Mouse (Mus musculus) midbrain, embryonic 12.5 days (tissue): ENCODE measurements around the gene Hmox1. TPM values are rescaled to one million over a fixed set of nuclear protein-coding genes. Genes with fewer than 3 reads are reported as not detected.

Experiments
- ATAC-seq: fragments of 200-750 bp; cut with Nextera tagmentation; 2 replicates; pipeline ENCODE4 v1.8.0; 2017; ENCODE audit warnings: low read depth, moderate TSS enrichment, moderate library complexity; ENCODE audit not compliant: low FRiP score
- H3K27ac ChIP-seq: fragments of 300-500 bp; sonication (generic); replicated peaks from 2 replicates; pipeline ENCODE4 v1.5.1; 2016; ENCODE audit warnings: mild to moderate bottlenecking
- H3K27me3 ChIP-seq: fragments of 300-500 bp; sonication (generic); 2 replicates; pipeline ENCODE4 v1.6.1; 2016; ENCODE audit warnings: mild to moderate bottlenecking
- H3K36me3 ChIP-seq: fragments of 300-500 bp; sonication (generic); 2 replicates; pipeline ENCODE4 v1.6.1; 2016
- H3K4me1 ChIP-seq: fragments of 300-500 bp; sonication (generic); 2 replicates; pipeline ENCODE4 v1.6.1; 2016
- H3K4me2 ChIP-seq: fragments of 300-500 bp; sonication (generic); replicated peaks from 2 replicates; pipeline ENCODE4 v1.6.1; 2016; ENCODE audit warnings: mild to moderate bottlenecking, moderate library complexity
- H3K4me3 ChIP-seq: fragments of 300-500 bp; sonication (generic); 2 replicates; pipeline ENCODE4 v1.5.1; 2016; ENCODE audit warnings: mild to moderate bottlenecking
- H3K9ac ChIP-seq: fragments of 300-500 bp; sonication (generic); replicated peaks from 2 replicates; pipeline ENCODE4 v1.6.1; 2016; ENCODE audit warnings: mild to moderate bottlenecking, moderate library complexity
- H3K9me3 ChIP-seq: fragments of 300-500 bp; sonication (generic); 2 replicates; pipeline ENCODE4 v1.6.1; 2016; ENCODE audit warnings: mild to moderate bottlenecking
- WGBS: fragments of 180-500 bp; shearing (Covaris S2); methylation state at CpG from one replicate; pipeline ENCODE4 v1.1.7; 2016; 5-methylcytosine and 5-hydroxymethylcytosine counted together
- polyA plus RNA-seq: library from polyadenylated mRNA; unstranded; fragments of >200 nt; fragmentation: Nextera tagmentation; extraction: Ambion mirVana; gene quantifications from 2 replicates; pipeline ENCODE4 v1.2.1, GENCODE M21; 2016

The Hmox1 gene
- 14.9 and 15.5 TPM in 2 replicates for polyA plus RNA-seq

GRCm38 (mm10) chr8:75093399-75094156 is at the start of gene Hmox1:
Hmox1 (plus strand) TSS chr8:75093621.
- WGBS, result 1% methylated on average over 36 of the region's 36 CpGs
- H3K9ac ChIP-seq, result peak within 1 kb of the TSS; percentile 73
- ATAC-seq, result peak; percentile 93

GRCm38 (mm10) chr8:75046303-75046702 is 47.1 kb upstream of the Hmox1 start:
- 90% methylated on average over 1 of the region's 1 CpGs for WGBS
- no peaks in the 10 kb centered on the region for H3K4me1 ChIP-seq
- H3K27me3 ChIP-seq, result no peaks in the 10 kb centered on the region
- H3K9me3 ChIP-seq, result no peaks in the 10 kb centered on the region
- ATAC-seq, result no peak
- H3K4me2 ChIP-seq, result no peak overlapping the region
- H3K27ac ChIP-seq, result no peak overlapping the region
- H3K9ac ChIP-seq, result no peak overlapping the region
- H3K36me3 ChIP-seq, result no peaks in the 10 kb centered on the region
- no peak overlapping the region for H3K4me3 ChIP-seq

More at GRCm38 (mm10) chr8:75093399-75094156, at the start of gene Hmox1:
- H3K4me2 ChIP-seq, result peak within 1 kb of the TSS; percentile 90
- H3K27me3 ChIP-seq, result peaks cover 9% of the 10 kb centered on the region
- H3K36me3 ChIP-seq, result no peaks in the 10 kb centered on the region
- no peak within 1 kb of the TSS; the same call in 1 of the 2 replicates for H3K27ac ChIP-seq
- H3K4me1 ChIP-seq, result peaks cover 14% of the 10 kb centered on the region
- H3K4me3 ChIP-seq, result peak within 1 kb of the TSS; percentile 58
- no peaks in the 10 kb centered on the region for H3K9me3 ChIP-seq

DNA sequence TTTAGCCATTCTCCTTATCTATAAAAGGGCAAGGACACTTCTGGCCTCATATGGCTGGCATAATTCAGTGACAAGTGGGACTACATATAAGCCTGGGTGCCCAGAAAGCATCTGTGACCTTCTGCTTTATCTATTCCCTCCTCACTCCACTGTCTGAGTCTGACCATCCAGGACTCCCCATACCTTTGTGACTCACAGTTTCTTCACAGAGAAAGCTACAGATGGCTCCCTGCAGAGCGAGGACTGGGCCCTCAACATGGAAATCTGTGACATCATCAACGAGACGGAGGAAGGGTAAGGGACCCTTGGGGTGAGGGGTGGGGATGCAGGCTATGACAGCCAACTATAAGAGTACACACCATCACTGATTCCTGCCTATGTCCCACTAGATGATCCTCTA is 45.6 kb upstream of the Hmox1 start:
- Histone ChIP-seq H3K4me3 (no peak overlapping the region), H3K4me2 (no peak overlapping the region), H3K27ac (no peak overlapping the region), H3K4me1 (no peaks in the 10 kb centered on the region), H3K36me3 (no peaks in the 10 kb centered on the region), H3K9ac (no peak overlapping the region), H3K27me3 (no peaks in the 10 kb centered on the region), H3K9me3 (no peaks in the 10 kb centered on the region)
- 90% methylated on average over 3 of the region's 3 CpGs for WGBS
- ATAC-seq, result no peak

DNA sequence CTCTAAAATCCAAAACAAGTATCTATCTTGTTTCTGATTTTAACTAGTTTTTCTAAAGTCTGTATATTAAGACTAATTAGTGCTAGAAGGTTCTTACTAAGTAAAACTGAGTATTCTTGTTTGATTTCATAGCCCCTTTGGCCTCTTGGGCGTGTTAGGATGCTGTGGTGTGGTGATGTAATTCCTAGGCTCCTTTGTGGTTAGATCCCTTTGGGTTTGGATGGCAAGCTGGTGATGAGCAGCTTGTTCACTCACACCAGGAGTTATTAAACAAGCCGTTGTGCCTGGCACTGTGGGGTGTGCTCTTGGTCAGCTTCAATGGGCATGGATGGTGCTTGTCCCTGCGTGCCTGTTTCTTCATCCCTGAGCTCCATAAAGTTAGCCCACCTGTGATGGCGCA is 40.1 kb upstream of the Hmox1 start:
- H3K9ac ChIP-seq, result no peak overlapping the region
- H3K4me3 ChIP-seq, result no peak overlapping the region
- no peaks in the 10 kb centered on the region for H3K9me3 ChIP-seq
- WGBS, result 90% methylated on average over 4 of the region's 4 CpGs
- H3K4me1 ChIP-seq, result no peaks in the 10 kb centered on the region
- H3K4me2 ChIP-seq, result no peak overlapping the region
- H3K27ac ChIP-seq, result no peak overlapping the region
- H3K36me3 ChIP-seq, result no peaks in the 10 kb centered on the region
- no peaks in the 10 kb centered on the region for H3K27me3 ChIP-seq
- no peak for ATAC-seq

DNA sequence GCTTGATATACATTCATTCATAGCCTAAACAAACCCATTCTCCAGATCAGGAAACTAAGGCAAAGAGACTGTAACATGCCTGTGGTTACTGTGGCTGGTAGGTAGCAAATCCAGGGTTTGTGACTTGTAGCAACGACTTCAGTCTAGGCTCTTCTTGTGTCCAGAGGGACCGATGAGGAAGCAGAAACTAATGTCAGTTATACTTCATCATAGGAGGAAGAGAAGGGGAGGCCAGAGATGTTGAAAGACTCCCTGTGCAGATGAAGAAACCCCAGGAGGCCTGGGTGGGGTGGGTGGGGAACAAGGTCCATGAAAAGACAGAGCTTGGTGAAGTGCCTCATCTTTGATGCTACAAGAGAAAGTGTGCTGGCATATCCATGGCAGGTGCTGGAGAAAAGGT is 37.7 kb upstream of the Hmox1 start:
- no peak for ATAC-seq
- WGBS, result 93% methylated on average over 2 of the region's 2 CpGs

GRCm38 (mm10) chr8:75060022-75060421 is 33.4 kb upstream of the Hmox1 start:
- H3K4me1 ChIP-seq, result no peaks in the 10 kb centered on the region
- H3K27ac ChIP-seq, result no peak overlapping the region
- H3K36me3 ChIP-seq, result no peaks in the 10 kb centered on the region
- H3K9me3 ChIP-seq, result no peaks in the 10 kb centered on the region
- no peak overlapping the region for H3K9ac ChIP-seq
- no peaks in the 10 kb centered on the region for H3K27me3 ChIP-seq
- no peak overlapping the region for H3K4me2 ChIP-seq
- no peak overlapping the region for H3K4me3 ChIP-seq
- 73% methylated on average over 6 of the region's 6 CpGs for WGBS
- ATAC-seq, result no peak

More for the DNA sequence above, 37.7 kb upstream of the Hmox1 start:
- no peaks in the 10 kb centered on the region for H3K27me3 ChIP-seq
- no peak overlapping the region for H3K27ac ChIP-seq
- no peak overlapping the region for H3K4me3 ChIP-seq
- no peak overlapping the region for H3K4me2 ChIP-seq
- H3K36me3 ChIP-seq, result no peaks in the 10 kb centered on the region
- H3K9me3 ChIP-seq, result no peaks in the 10 kb centered on the region
- H3K9ac ChIP-seq, result no peak overlapping the region
- H3K4me1 ChIP-seq, result no peaks in the 10 kb centered on the region

DNA sequence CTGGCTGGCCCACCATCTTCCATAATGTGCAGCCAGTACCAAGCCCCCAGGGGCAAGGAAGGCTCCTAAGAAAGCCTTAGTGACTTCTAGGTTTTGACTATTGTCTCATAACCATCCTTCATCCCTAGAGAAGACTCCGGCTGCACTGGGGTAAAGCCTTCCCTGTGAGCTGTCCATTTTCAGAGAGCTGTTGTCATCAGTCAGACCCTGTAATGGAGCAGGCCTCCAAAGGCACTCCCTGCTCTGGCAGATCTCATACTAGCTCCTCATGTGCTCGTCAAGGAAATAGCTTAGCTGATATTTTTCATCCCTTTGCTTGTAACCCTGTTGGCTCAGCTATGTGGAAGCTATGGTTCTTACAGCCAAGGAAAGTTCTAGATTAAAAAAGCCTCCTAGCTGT is 32.6 kb upstream of the Hmox1 start:
- Histone ChIP-seq H3K27me3 (no peaks in the 10 kb centered on the region), H3K27ac (no peak overlapping the region), H3K9ac (no peak overlapping the region), H3K4me3 (no peak overlapping the region), H3K4me1 (no peaks in the 10 kb centered on the region), H3K9me3 (no peaks in the 10 kb centered on the region), H3K4me2 (no peak overlapping the region), H3K36me3 (no peaks in the 10 kb centered on the region)
- WGBS, result 87% methylated on average over 2 of the region's 2 CpGs
- ATAC-seq, result no peak

DNA sequence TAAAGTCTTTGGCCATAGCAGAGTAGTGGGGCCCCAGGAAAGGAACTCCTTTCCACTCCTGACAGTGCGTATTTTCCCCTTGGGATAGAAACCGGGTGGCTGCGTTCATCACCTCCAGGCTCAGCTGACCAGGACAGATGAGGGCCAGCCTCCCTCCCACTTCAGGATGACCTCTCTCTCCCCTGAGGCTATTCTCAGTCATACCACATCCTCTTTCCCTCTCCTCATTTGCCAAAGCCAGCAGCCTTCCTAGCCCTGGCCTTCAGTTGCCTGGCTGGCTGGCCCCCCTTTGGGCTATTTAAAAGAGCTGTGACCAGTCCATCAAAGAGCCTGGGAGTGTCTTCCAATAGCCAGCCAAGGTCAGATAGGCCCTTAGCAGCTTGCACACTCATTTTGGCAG is 30.1 kb upstream of the Hmox1 start:
- no peaks in the 10 kb centered on the region; the same call in 1 of the 2 replicates for H3K36me3 ChIP-seq
- H3K4me3 ChIP-seq, result no peak overlapping the region
- H3K27ac ChIP-seq, result no peak overlapping the region
- 90% methylated on average over 3 of the region's 3 CpGs for whole genome bisulfite sequencing
- H3K9me3 ChIP-seq, result no peaks in the 10 kb centered on the region
- no peak overlapping the region for H3K9ac ChIP-seq
- ATAC-seq, result no peak
- H3K27me3 ChIP-seq, result no peaks in the 10 kb centered on the region
- H3K4me1 ChIP-seq, result no peaks in the 10 kb centered on the region
- no peak overlapping the region for H3K4me2 ChIP-seq

GRCm38 (mm10) chr8:75064790-75065189 is 28.6 kb upstream of the Hmox1 start:
- Histone ChIP-seq H3K27me3 (no peaks in the 10 kb centered on the region), H3K4me3 (no peak overlapping the region), H3K27ac (no peak overlapping the region), H3K36me3 (no peaks in the 10 kb centered on the region; the same call in 1 of the 2 replicates), H3K4me2 (no peak overlapping the region), H3K9ac (no peak overlapping the region), H3K9me3 (no peaks in the 10 kb centered on the region), H3K4me1 (no peaks in the 10 kb centered on the region)
- no peak for ATAC-seq
- 93% methylated on average over 3 of the region's 3 CpGs for WGBS

DNA sequence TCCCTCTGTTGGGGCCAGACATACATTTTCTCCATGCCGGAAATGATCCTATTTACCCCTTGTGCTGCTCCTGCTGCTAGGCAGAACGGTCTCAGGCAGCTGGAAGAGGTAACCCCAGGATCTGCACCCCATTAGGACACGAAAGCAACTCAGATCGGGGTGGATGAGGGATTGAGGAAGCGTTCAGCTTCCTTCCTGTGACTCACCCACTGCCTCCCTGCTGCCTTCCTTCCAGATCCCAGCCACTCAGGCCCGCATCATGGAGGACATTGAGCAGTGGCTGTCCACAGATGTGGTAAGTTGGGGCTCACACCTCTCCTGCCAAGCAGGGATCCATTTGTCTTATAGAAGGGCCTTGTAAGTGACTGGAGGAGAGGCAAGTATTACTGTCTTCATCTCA is 26.1 kb upstream of the Hmox1 start:
- H3K9ac ChIP-seq, result no peak overlapping the region
- ATAC-seq, result no peak
- no peaks in the 10 kb centered on the region for H3K4me1 ChIP-seq
- no peak overlapping the region for H3K4me2 ChIP-seq
- H3K27ac ChIP-seq, result no peak overlapping the region
- 0 out of 2 replicates have a peak, but pooled peaks cover 3% of the 10 kb centered on the region for H3K27me3 ChIP-seq
- no peaks in the 10 kb centered on the region for H3K9me3 ChIP-seq
- H3K4me3 ChIP-seq, result no peak overlapping the region
- no peaks in the 10 kb centered on the region; the same call in 1 of the 2 replicates for H3K36me3 ChIP-seq
- WGBS, result 82% methylated on average over 6 of the region's 6 CpGs

GRCm38 (mm10) chr8:75070297-75070696 is 23.1 kb upstream of the Hmox1 start:
- no peaks in the 10 kb centered on the region for H3K9me3 ChIP-seq
- H3K36me3 ChIP-seq, result no peaks in the 10 kb centered on the region; the same call in 1 of the 2 replicates
- ATAC-seq, result no peak
- WGBS, result 57% methylated on average over 1 of the region's 1 CpGs
- H3K9ac ChIP-seq, result no peak overlapping the region
- no peak overlapping the region for H3K4me3 ChIP-seq
- no peaks in the 10 kb centered on the region for H3K4me1 ChIP-seq
- 0 out of 2 replicates have a peak, but pooled peaks cover 3% of the 10 kb centered on the region for H3K27me3 ChIP-seq
- H3K27ac ChIP-seq, result no peak overlapping the region
- H3K4me2 ChIP-seq, result no peak overlapping the region

DNA sequence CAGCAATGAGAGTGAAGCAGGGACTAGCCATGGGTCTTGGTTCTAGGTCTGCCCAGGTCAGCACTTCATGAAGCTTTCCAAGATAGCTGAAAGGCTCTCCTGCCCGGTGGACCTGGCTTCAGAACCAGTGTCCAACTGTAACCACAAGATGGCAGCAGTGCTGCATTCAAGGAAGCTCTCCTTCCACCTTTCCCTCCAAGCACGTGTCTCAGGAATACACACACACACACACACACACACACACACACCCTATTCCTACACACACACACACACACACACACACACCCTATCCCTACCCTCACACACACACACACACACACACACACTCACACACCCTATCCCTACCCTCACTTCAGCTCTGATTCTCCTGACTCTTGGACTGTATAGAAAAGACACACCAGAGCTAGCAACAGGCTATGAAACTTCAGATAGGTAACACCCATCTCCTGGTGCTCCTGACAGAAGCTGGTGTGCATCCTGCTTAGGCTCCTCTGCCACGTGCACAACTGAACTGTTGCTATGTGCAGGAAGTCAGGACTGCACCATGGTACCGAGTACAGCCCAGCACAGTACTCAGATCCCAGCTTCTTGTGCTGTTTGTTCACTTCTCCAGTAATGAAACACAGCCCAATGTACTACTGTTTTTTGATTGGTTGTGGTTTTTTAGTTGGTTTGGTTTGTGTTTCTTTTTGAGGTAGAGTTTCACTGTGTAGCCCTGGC is 21.6 kb upstream of the Hmox1 start:
- Histone ChIP-seq H3K27ac (no peak overlapping the region), H3K36me3 (no peaks in the 10 kb centered on the region; the same call in 1 of the 2 replicates), H3K4me3 (no peak overlapping the region), H3K9ac (no peak overlapping the region), H3K4me1 (no peaks in the 10 kb centered on the region), H3K27me3 (0 out of 2 replicates have a peak, but pooled peaks cover 3% of the 10 kb centered on the region), H3K9me3 (no peaks in the 10 kb centered on the region), H3K4me2 (no peak overlapping the region)
- ATAC-seq, result peak; percentile 82
- WGBS, result 32% methylated on average over 4 of the region's 4 CpGs
